Mouse (Mus musculus): ENCODE measurements around the gene Ltbp3. TPM values are rescaled to one million over a fixed set of nuclear protein-coding genes. Genes with fewer than 3 reads are reported as not detected.
"Not testable (repeated sequence)": the region's sequence is repeated elsewhere in the genome, so short reads cannot be mapped to it uniquely, and the experiment has no call there.

The Ltbp3 gene
- polyA plus RNA-seq, 1 experiment: 0.09 TPM

- no peaks in the 10 kb centered on the region for H3K9me3 ChIP-seq (ENCODE audit: control insufficient read depth, low read length)
- H3K27me3 ChIP-seq (ENCODE audit: control insufficient read depth): no peaks in the 10 kb centered on the region
- H3K4me1 ChIP-seq (ENCODE audit: control insufficient read depth): peaks cover 54% of the 10 kb centered on the region
- TF ChIP-seq GATA1 (IDR thresholded peaks at IDR 0.05; ENCODE audit: low read length) (no peak), TAL1 (IDR thresholded peaks at IDR 0.05; ENCODE audit: low read length) (no peak)
- no peak overlapping the region for H3K4me3 ChIP-seq (replicated peaks)
- peaks cover 25% of the 10 kb centered on the region for H3K36me3 ChIP-seq (ENCODE audit: control insufficient read depth)
Measured at GRCm38 (mm10) chr19:5791329-5791728, 50.6 kb downstream of the Ltbp3 start.

- H3K27me3 ChIP-seq (ENCODE audit: control insufficient read depth): no peaks in the 10 kb centered on the region
- H3K4me3 ChIP-seq (replicated peaks): no peak overlapping the region
- peaks cover 59% of the 10 kb centered on the region for H3K4me1 ChIP-seq (ENCODE audit: control insufficient read depth)
- H3K36me3 ChIP-seq (ENCODE audit: control insufficient read depth): peaks cover 43% of the 10 kb centered on the region
- no peaks in the 10 kb centered on the region for H3K9me3 ChIP-seq (ENCODE audit: control insufficient read depth, low read length)
- TF ChIP-seq TAL1 (IDR thresholded peaks at IDR 0.05; ENCODE audit: low read length) (no peak), GATA1 (IDR thresholded peaks at IDR 0.05; ENCODE audit: low read length) (no peak)
Measured at GRCm38 (mm10) chr19:5793116-5793515, 52.4 kb downstream of the Ltbp3 start.

GRCm38 (mm10) chr19:5793917-5794770 lies 53.4 kb downstream of the Ltbp3 start:
- H3K4me3 ChIP-seq (replicated peaks): peak overlapping the region; percentile 70
- peaks cover 53% of the 10 kb centered on the region for H3K36me3 ChIP-seq (ENCODE audit: control insufficient read depth)
- H3K4me1 ChIP-seq (ENCODE audit: control insufficient read depth): peaks cover 58% of the 10 kb centered on the region
- not testable (repeated sequence) for H3K27me3 ChIP-seq (ENCODE audit: control insufficient read depth); H3K9me3 ChIP-seq (ENCODE audit: control insufficient read depth, low read length)

- Histone ChIP-seq H3K27me3 (ENCODE audit: control insufficient read depth) (no peaks in the 10 kb centered on the region), H3K4me1 (ENCODE audit: control insufficient read depth) (peaks cover 55% of the 10 kb centered on the region), H3K36me3 (ENCODE audit: control insufficient read depth) (peaks cover 62% of the 10 kb centered on the region), H3K4me3 (replicated peaks) (peak overlapping the region; percentile 70), H3K9me3 (ENCODE audit: control insufficient read depth, low read length) (no peaks in the 10 kb centered on the region)
- no peak for TF ChIP-seq GATA1 (IDR thresholded peaks at IDR 0.05; ENCODE audit: low read length)
- TF ChIP-seq TAL1 (IDR thresholded peaks at IDR 0.05; ENCODE audit: low read length): no peak
Measured at GRCm38 (mm10) chr19:5794771-5795576, 54.3 kb downstream of the Ltbp3 start.

- H3K27me3 ChIP-seq (ENCODE audit: control insufficient read depth): no peaks in the 10 kb centered on the region
- H3K9me3 ChIP-seq (ENCODE audit: control insufficient read depth, low read length): no peaks in the 10 kb centered on the region
- H3K4me3 ChIP-seq (replicated peaks): peak overlapping the region; percentile 70
- no peak for TF ChIP-seq GATA1 (IDR thresholded peaks at IDR 0.05; ENCODE audit: low read length)
- TF ChIP-seq TAL1 (IDR thresholded peaks at IDR 0.05; ENCODE audit: low read length): no peak
- peaks cover 71% of the 10 kb centered on the region for H3K36me3 ChIP-seq (ENCODE audit: control insufficient read depth)
- H3K4me1 ChIP-seq (ENCODE audit: control insufficient read depth): peaks cover 55% of the 10 kb centered on the region
Measured at GRCm38 (mm10) chr19:5795668-5796572, 55.2 kb downstream of the Ltbp3 start.

GRCm38 (mm10) chr19:5796573-5797111 lies 55.9 kb downstream of the Ltbp3 start:
- H3K4me3 ChIP-seq (replicated peaks): peak overlapping the region; percentile 70
- no peaks in the 10 kb centered on the region for H3K9me3 ChIP-seq (ENCODE audit: control insufficient read depth, low read length)
- peaks cover 78% of the 10 kb centered on the region for H3K36me3 ChIP-seq (ENCODE audit: control insufficient read depth)
- TF ChIP-seq GATA1 (IDR thresholded peaks at IDR 0.05; ENCODE audit: low read length) (no peak), TAL1 (IDR thresholded peaks at IDR 0.05; ENCODE audit: low read length) (no peak)
- peaks cover 53% of the 10 kb centered on the region for H3K4me1 ChIP-seq (ENCODE audit: control insufficient read depth)
- no peaks in the 10 kb centered on the region for H3K27me3 ChIP-seq (ENCODE audit: control insufficient read depth)

- no peaks in the 10 kb centered on the region for H3K9me3 ChIP-seq (ENCODE audit: control insufficient read depth, low read length)
- TF ChIP-seq TAL1 (IDR thresholded peaks at IDR 0.05; ENCODE audit: low read length) (no peak), GATA1 (IDR thresholded peaks at IDR 0.05; ENCODE audit: low read length) (no peak)
- H3K27me3 ChIP-seq (ENCODE audit: control insufficient read depth): no peaks in the 10 kb centered on the region
- peaks cover 78% of the 10 kb centered on the region for H3K36me3 ChIP-seq (ENCODE audit: control insufficient read depth)
- peak overlapping the region; percentile 70 for H3K4me3 ChIP-seq (replicated peaks)
- peaks cover 51% of the 10 kb centered on the region for H3K4me1 ChIP-seq (ENCODE audit: control insufficient read depth)
Measured at GRCm38 (mm10) chr19:5797381-5798111, 56.8 kb downstream of the Ltbp3 start.

Measured in erythroblast, embryonic 14.5 days (primary cell).